Mouse (Mus musculus) forebrain, embryonic 15.5 days (tissue): ENCODE measurements at regions not wholly inside any gene's neighbourhood (a gene's known extent, or its start where the extent isn't known, plus 50 kb on each side); places are given as distances from the start of the nearest gene placed in this dataset.
"Not testable (repeated sequence)": the region's sequence is repeated elsewhere in the genome, so short reads cannot be mapped to it uniquely, and the experiment has no call there.

Experiments used
- ATAC-seq: fragments of 200-750 bp; cut with Nextera tagmentation; replicated peaks from 2 replicates; pipeline ENCODE4 v1.8.0; 2017; ENCODE audit warnings: mild to moderate bottlenecking, moderate TSS enrichment, moderate library complexity
- H3K27ac ChIP-seq: fragments of 300-500 bp; sonication (generic); replicated peaks from 2 replicates; pipeline ENCODE4 v1.5.1; 2015; ENCODE audit warnings: mild to moderate bottlenecking, inconsistent platforms
- H3K27me3 ChIP-seq: fragments of 300-500 bp; sonication (generic); 2 replicates; pipeline ENCODE4 v1.6.1; 2015; ENCODE audit warnings: inconsistent platforms
- H3K36me3 ChIP-seq: fragments of 300-500 bp; sonication (generic); 2 replicates; pipeline ENCODE4 v1.6.1; 2015; ENCODE audit warnings: mild to moderate bottlenecking, inconsistent platforms
- H3K4me1 ChIP-seq: fragments of 300-500 bp; sonication (generic); 2 replicates; pipeline ENCODE4 v1.6.1; 2015; ENCODE audit warnings: inconsistent platforms
- H3K4me2 ChIP-seq: fragments of 300-500 bp; sonication (generic); replicated peaks from 2 replicates; pipeline ENCODE4 v1.6.1; 2015; ENCODE audit warnings: mild to moderate bottlenecking, inconsistent platforms
- H3K4me3 ChIP-seq: fragments of 300-500 bp; sonication (generic); 2 replicates; pipeline ENCODE4 v1.5.1; 2015; ENCODE audit warnings: mild to moderate bottlenecking, inconsistent platforms
- H3K9ac ChIP-seq: fragments of 300-500 bp; sonication (generic); replicated peaks from 2 replicates; pipeline ENCODE4 v1.6.1; 2015; ENCODE audit warnings: mild to moderate bottlenecking, inconsistent platforms
- H3K9me3 ChIP-seq: fragments of 300-500 bp; sonication (generic); 2 replicates; pipeline ENCODE4 v1.6.1; 2016; ENCODE audit warnings: inconsistent platforms
- WGBS: fragments of 180-500 bp; shearing (Covaris S2); methylation state at CpG from one replicate; pipeline ENCODE4 v1.1.7; 2015; ENCODE audit warnings: mixed read lengths; 5-methylcytosine and 5-hydroxymethylcytosine counted together

GRCm38 (mm10) chr2:57185151-57185550 lies 52.3 kb upstream of the Gpd2 start:
- H3K27ac ChIP-seq = no peak overlapping the region
- no peak overlapping the region for H3K4me3 ChIP-seq
- H3K9me3 ChIP-seq = no peaks in the 10 kb centered on the region
- H3K36me3 ChIP-seq = no peaks in the 10 kb centered on the region
- H3K9ac ChIP-seq = no peak overlapping the region
- ATAC-seq = no peak
- H3K4me2 ChIP-seq = no peak overlapping the region
- H3K27me3 ChIP-seq = no peaks in the 10 kb centered on the region
- peaks cover 8% of the 10 kb centered on the region; the same call in 1 of the 2 replicates for H3K4me1 ChIP-seq
- WGBS = 9% methylated on average over 1 of the region's 1 CpGs

GRCm38 (mm10) chr2:57183108-57183507 lies 54.3 kb upstream of the Gpd2 start:
- not testable (repeated sequence) for H3K9ac ChIP-seq, H3K27me3 ChIP-seq, H3K27ac ChIP-seq, H3K4me1 ChIP-seq, ATAC-seq, H3K4me3 ChIP-seq, H3K9me3 ChIP-seq, H3K36me3 ChIP-seq, H3K4me2 ChIP-seq
- 82% methylated on average over 3 of the region's 3 CpGs for WGBS

- WGBS = under 1% methylated on average over 37 of the region's 37 CpGs
- ATAC-seq = peak; percentile 99
- Histone ChIP-seq H3K4me3 (peak overlapping the region; percentile 90), H3K27ac (peak overlapping the region; percentile 94), H3K9me3 (no peaks in the 10 kb centered on the region), H3K27me3 (no peaks in the 10 kb centered on the region), H3K4me1 (peaks cover 8% of the 10 kb centered on the region; the same call in 1 of the 2 replicates), H3K9ac (peak overlapping the region; percentile 61), H3K36me3 (no peaks in the 10 kb centered on the region), H3K4me2 (peak overlapping the region; percentile 51)
Observed at GRCm38 (mm10) chr2:57181692-57182541, 55.5 kb upstream of the Gpd2 start.

GRCm38 (mm10) chr2:57181350-57181691 lies 56.1 kb upstream of the Gpd2 start:
- Histone ChIP-seq H3K9ac (peak overlapping the region; percentile 61), H3K4me3 (peak overlapping the region; percentile 90), H3K27me3 (no peaks in the 10 kb centered on the region), H3K4me2 (peak overlapping the region; percentile 51), H3K4me1 (peaks cover 8% of the 10 kb centered on the region; the same call in 1 of the 2 replicates), H3K27ac (peak overlapping the region; percentile 94), H3K36me3 (no peaks in the 10 kb centered on the region), H3K9me3 (no peaks in the 10 kb centered on the region)
- WGBS = 15% methylated on average over 4 of the region's 4 CpGs
- ATAC-seq = no peak

GRCm38 (mm10) chr2:57178056-57178455 lies 54.3 kb upstream of the Nr4a2 start:
- no peak overlapping the region for H3K9ac ChIP-seq
- no peaks in the 10 kb centered on the region for H3K27me3 ChIP-seq
- ATAC-seq = no peak
- H3K9me3 ChIP-seq = no peaks in the 10 kb centered on the region
- H3K36me3 ChIP-seq = no peaks in the 10 kb centered on the region
- H3K4me3 ChIP-seq = no peak overlapping the region
- H3K4me2 ChIP-seq = no peak overlapping the region
- H3K27ac ChIP-seq = no peak overlapping the region
- H3K4me1 ChIP-seq = peaks cover 8% of the 10 kb centered on the region; the same call in 1 of the 2 replicates
- 76% methylated on average over 6 of the region's 6 CpGs for WGBS

GRCm38 (mm10) chr2:57176547-57176946 lies 52.7 kb upstream of the Nr4a2 start:
- no peaks in the 10 kb centered on the region for H3K36me3 ChIP-seq
- H3K4me2 ChIP-seq = no peak overlapping the region
- no peaks in the 10 kb centered on the region for H3K27me3 ChIP-seq
- no peak overlapping the region for H3K9ac ChIP-seq
- no peak overlapping the region for H3K27ac ChIP-seq
- no peak overlapping the region for H3K4me3 ChIP-seq
- no peak for ATAC-seq
- 91% methylated on average over 7 of the region's 7 CpGs for WGBS
- H3K9me3 ChIP-seq = no peaks in the 10 kb centered on the region
- H3K4me1 ChIP-seq = peaks cover 8% of the 10 kb centered on the region; the same call in 1 of the 2 replicates

- ATAC-seq = no peak
Observed at GRCm38 (mm10) chr2:57175219-57175618, 51.4 kb upstream of the Nr4a2 start.

More at GRCm38 (mm10) chr2:57175219-57175618, 51.4 kb upstream of the Nr4a2 start:
- Histone ChIP-seq H3K36me3 (no peaks in the 10 kb centered on the region), H3K4me3 (no peak overlapping the region), H3K27ac (no peak overlapping the region), H3K27me3 (no peaks in the 10 kb centered on the region), H3K4me1 (no peaks in the 10 kb centered on the region), H3K4me2 (no peak overlapping the region), H3K9ac (no peak overlapping the region), H3K9me3 (no peaks in the 10 kb centered on the region)
- 68% methylated on average over 1 of the region's 1 CpGs for WGBS
